Mouse (Mus musculus): Measurements from ENCODE around the gene Eng. TPM values are rescaled to one million over a fixed set of nuclear protein-coding genes. Genes with fewer than 3 reads are reported as not detected.

Gene Eng
- polyA plus RNA-seq, 1 experiment: 31.6 TPM

DNA sequence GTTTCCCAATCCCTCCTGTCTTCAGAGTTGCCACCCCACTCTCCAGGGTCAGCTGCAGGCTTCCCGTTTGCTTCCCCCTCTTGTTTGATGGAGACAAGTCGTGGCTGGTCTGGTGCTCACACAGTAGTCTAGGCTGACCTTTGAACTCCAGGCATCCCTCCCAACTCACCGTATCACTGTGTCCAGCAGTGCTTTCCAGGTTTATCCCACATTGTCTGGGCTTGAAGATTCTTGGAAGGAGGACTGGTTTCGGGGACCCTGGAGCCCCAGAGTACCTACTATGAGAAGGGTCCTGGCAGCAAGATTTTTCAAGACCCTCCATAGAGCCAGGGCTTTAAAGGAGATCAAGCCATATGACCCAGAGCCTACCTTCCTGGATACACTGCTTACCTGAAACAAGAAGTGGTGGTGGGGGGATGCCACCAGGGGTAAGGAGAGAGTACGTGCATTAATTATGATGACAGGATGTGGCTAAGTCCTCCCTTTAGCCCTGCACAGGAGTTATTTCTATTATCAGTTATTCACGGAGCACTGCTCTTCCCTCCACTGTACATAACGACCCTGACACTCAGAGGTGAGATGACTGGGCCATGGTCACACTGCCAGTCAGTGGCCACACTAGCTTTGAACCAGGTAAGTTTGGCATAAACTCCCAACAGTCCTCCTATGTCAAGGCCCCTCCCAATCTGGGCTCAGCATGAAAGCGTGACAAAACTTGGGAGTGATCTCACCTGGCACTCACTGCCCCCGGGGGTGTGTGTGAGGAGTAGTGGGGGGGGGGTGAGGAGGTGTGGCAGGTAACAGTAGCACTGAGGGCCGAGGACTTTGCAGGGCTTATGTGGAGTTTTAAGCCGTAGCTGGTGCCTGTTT, 68.0 kb downstream of the Eng start:
- H3K4me3 ChIP-seq (replicated peaks; ENCODE audit: insufficient read depth, low read depth, low read length): no peak overlapping the region
- H3K27ac ChIP-seq (ENCODE audit: insufficient read depth, low read length): peak overlapping the region; percentile 39
- 62% methylated on average over 11 of the region's 11 CpGs for WGBS
- no peaks in the 10 kb centered on the region for H3K27me3 ChIP-seq (ENCODE audit: control insufficient read depth, insufficient read depth, low read length)
- no peak for TF ChIP-seq CTCF (IDR thresholded peaks at IDR 0.05; ENCODE audit: borderline replicate concordance, insufficient read depth, low read depth, low read length)
- H3K4me1 ChIP-seq (ENCODE audit: control insufficient read depth, insufficient read depth, low read length): peaks cover 2% of the 10 kb centered on the region; the same call in 1 of the 2 replicates
- peak in 1 of 2 experiments; percentile 40 for DNase-seq

DNA sequence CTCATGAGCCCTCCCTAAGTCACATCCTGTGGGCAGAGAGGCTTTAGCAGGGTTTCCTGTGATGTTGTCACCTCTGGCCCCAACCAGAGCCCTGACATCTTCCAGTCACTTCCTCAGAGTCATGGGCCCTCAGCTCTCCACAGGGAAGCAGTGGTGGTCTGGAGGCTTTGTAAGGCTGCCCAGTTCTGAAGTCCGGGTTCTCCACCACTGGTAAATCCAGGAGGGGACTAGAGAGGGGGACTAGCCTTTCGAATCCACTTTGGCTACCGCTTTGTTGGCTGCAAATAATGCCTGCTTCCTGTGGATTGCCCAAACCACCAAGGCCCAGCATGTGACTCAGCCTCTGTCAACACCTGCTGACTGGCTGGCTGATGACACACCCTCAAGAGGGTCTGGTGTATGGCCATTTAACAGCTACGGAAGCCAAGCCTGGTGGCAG, 68.6 kb downstream of the Eng start:
- peaks cover 2% of the 10 kb centered on the region; the same call in 1 of the 2 replicates for H3K4me1 ChIP-seq (ENCODE audit: control insufficient read depth, insufficient read depth, low read length)
- no peak for DNase-seq
- 71% methylated on average over 4 of the region's 4 CpGs for WGBS
- H3K27me3 ChIP-seq (ENCODE audit: control insufficient read depth, insufficient read depth, low read length): no peaks in the 10 kb centered on the region
- TF ChIP-seq POLR2A (IDR thresholded peaks at IDR 0.05; ENCODE audit: borderline replicate concordance, insufficient read depth, low read length): no peak
- TF ChIP-seq CTCF (IDR thresholded peaks at IDR 0.05; ENCODE audit: borderline replicate concordance, insufficient read depth, low read depth, low read length): no peak
- H3K27ac ChIP-seq (ENCODE audit: insufficient read depth, low read length): no peak overlapping the region
- H3K4me3 ChIP-seq (replicated peaks; ENCODE audit: insufficient read depth, low read depth, low read length): no peak overlapping the region

DNA sequence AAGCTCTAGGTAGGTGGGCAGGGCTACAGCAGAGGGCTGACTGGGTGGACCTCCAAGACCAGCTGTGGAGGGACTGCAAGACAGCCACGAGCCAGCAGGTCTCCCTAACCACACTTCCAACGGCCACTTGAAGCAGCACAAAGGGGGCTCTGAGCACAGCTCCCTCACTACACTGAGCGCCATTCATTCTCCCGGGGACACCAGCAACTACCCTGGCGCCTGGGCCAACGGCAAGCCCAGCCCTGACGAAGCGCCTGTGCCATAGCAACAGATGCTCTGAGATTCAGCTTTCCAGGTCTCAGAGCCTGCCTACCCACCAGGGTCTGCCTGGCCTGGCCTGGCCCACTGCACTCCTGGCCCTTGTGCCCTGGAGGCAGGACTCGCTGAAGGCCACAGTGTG, 72.4 kb downstream of the Eng start:
- no peak for DNase-seq
- WGBS: 28% methylated on average over 9 of the region's 9 CpGs
- TF ChIP-seq POLR2A (IDR thresholded peaks at IDR 0.05; ENCODE audit: borderline replicate concordance, insufficient read depth, low read length) (no peak), CTCF (IDR thresholded peaks at IDR 0.05; ENCODE audit: borderline replicate concordance, insufficient read depth, low read depth, low read length) (no peak)
- Histone ChIP-seq H3K4me3 (replicated peaks; ENCODE audit: insufficient read depth, low read depth, low read length) (no peak overlapping the region), H3K4me1 (ENCODE audit: control insufficient read depth, insufficient read depth, low read length) (no peaks in the 10 kb centered on the region; the same call in 1 of the 2 replicates), H3K27ac (ENCODE audit: insufficient read depth, low read length) (no peak overlapping the region), H3K27me3 (ENCODE audit: control insufficient read depth, insufficient read depth, low read length) (no peaks in the 10 kb centered on the region)

DNA sequence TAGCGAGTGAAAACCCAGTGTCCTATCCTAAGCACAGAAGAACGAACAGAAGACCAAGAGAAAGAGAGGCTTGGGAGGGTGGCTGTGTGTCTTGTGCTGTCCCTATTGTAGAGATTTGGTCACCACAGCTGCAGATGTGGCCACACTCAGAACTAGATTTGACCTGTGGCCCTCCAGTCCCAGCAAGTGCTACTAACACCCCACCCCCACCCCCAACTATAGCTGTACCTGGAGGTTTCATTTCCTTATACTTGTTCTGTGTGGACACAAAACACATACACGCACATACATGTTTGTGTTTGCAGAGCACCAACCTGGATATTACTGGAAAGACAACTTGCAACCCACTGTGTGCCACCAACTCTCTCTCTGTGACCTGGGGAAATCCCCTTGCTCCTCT, 73.7 kb downstream of the Eng start:
- H3K27ac ChIP-seq (ENCODE audit: insufficient read depth, low read length): no peak overlapping the region
- H3K4me3 ChIP-seq (replicated peaks; ENCODE audit: insufficient read depth, low read depth, low read length): no peak overlapping the region
- TF ChIP-seq POLR2A (IDR thresholded peaks at IDR 0.05; ENCODE audit: borderline replicate concordance, insufficient read depth, low read length) (no peak), CTCF (IDR thresholded peaks at IDR 0.05; ENCODE audit: borderline replicate concordance, insufficient read depth, low read depth, low read length) (no peak)
- WGBS: 98% methylated on average over 3 of the region's 3 CpGs
- no peaks in the 10 kb centered on the region for H3K27me3 ChIP-seq (ENCODE audit: control insufficient read depth, insufficient read depth, low read length)
- DNase-seq: no peak
- H3K4me1 ChIP-seq (ENCODE audit: control insufficient read depth, insufficient read depth, low read length): no peaks in the 10 kb centered on the region

DNA sequence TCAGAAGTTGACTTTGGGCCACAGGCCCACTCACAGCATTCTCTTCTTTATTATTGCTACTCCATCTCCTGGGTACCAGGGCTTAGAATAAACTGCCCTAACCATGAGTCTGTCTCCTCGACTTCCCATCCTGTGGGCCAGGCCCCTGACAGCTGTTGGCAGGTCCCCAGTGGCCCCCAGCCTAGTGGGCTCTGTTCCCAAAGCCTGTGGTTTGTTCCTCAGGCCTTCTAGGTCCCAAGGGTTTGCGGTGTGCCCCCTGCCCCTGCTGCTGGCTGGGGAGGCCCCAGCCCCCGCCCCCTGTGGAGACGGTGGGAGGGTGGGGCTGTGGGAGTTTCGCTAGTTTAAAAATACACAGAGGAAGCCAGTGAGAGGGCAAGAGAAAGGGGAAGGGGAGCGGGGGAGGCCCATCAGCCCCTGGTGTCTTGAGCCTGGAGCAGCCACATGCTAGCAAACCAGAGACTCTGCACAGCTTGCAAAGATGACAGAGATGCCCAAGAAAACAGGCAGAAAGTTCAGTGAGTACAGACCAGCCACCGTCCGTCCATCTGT, 74.4 kb downstream of the Eng start, which contains the start of gene Sh2d3c:
Gene Sh2d3c, plus strand, starts transcription at position 375 of the 549 bp plus-strand sequence.
- H3K27me3 ChIP-seq (ENCODE audit: control insufficient read depth, insufficient read depth, low read length): no peaks in the 10 kb centered on the region
- DNase-seq: no peak
- H3K4me3 ChIP-seq (replicated peaks; ENCODE audit: insufficient read depth, low read depth, low read length): no peak within 1 kb of the TSS
- TF ChIP-seq POLR2A (IDR thresholded peaks at IDR 0.05; ENCODE audit: borderline replicate concordance, insufficient read depth, low read length) (no peak), CTCF (IDR thresholded peaks at IDR 0.05; ENCODE audit: borderline replicate concordance, insufficient read depth, low read depth, low read length) (no peak)
- no peak within 1 kb of the TSS for H3K27ac ChIP-seq (ENCODE audit: insufficient read depth, low read length)
- WGBS: 33% methylated on average over 8 of the region's 8 CpGs
- no peaks in the 10 kb centered on the region for H3K4me1 ChIP-seq (ENCODE audit: control insufficient read depth, insufficient read depth, low read length)

- whole genome bisulfite sequencing: 71% methylated on average over 6 of the region's 6 CpGs
- Histone ChIP-seq H3K27me3 (ENCODE audit: control insufficient read depth, insufficient read depth, low read length) (no peaks in the 10 kb centered on the region), H3K27ac (ENCODE audit: insufficient read depth, low read length) (no peak overlapping the region), H3K4me3 (replicated peaks; ENCODE audit: insufficient read depth, low read depth, low read length) (no peak overlapping the region), H3K4me1 (ENCODE audit: control insufficient read depth, insufficient read depth, low read length) (no peaks in the 10 kb centered on the region)
- TF ChIP-seq POLR2A (IDR thresholded peaks at IDR 0.05; ENCODE audit: borderline replicate concordance, insufficient read depth, low read length) (no peak), CTCF (IDR thresholded peaks at IDR 0.05; ENCODE audit: borderline replicate concordance, insufficient read depth, low read depth, low read length) (no peak)
- DNase-seq: no peak
Measured at GRCm38 (mm10) chr2:32722046-32722445, 75.7 kb downstream of the Eng start.

DNA sequence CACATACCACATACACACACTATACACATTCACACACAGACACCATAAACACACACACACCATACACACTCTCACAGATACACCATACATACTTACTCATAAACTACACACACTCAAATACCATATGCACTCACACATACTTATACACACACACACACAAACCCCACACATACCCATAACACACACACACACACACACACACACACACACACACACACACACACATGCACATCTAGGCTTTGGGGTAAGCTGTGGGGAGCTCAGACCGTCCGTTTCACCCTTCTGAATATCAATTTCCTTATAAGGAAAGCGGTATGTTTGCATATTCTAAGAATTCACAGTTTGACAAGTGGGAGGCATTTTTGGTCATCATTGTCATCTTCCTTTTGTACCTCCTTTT, 76.2 kb downstream of the Eng start:
- WGBS: 77% methylated on average over 3 of the region's 3 CpGs
- no peak for TF ChIP-seq CTCF (IDR thresholded peaks at IDR 0.05; ENCODE audit: borderline replicate concordance, insufficient read depth, low read depth, low read length)
- no peak for TF ChIP-seq POLR2A (IDR thresholded peaks at IDR 0.05; ENCODE audit: borderline replicate concordance, insufficient read depth, low read length)
- Histone ChIP-seq H3K4me3 (replicated peaks; ENCODE audit: insufficient read depth, low read depth, low read length) (no peak overlapping the region), H3K4me1 (ENCODE audit: control insufficient read depth, insufficient read depth, low read length) (no peaks in the 10 kb centered on the region), H3K27me3 (ENCODE audit: control insufficient read depth, insufficient read depth, low read length) (no peaks in the 10 kb centered on the region), H3K27ac (ENCODE audit: insufficient read depth, low read length) (no peak overlapping the region)
- DNase-seq: no peak

GRCm38 (mm10) chr2:32724149-32724548, 77.8 kb downstream of the Eng start:
- Histone ChIP-seq H3K4me1 (ENCODE audit: control insufficient read depth, insufficient read depth, low read length) (no peaks in the 10 kb centered on the region), H3K27ac (ENCODE audit: insufficient read depth, low read length) (no peak overlapping the region), H3K27me3 (ENCODE audit: control insufficient read depth, insufficient read depth, low read length) (no peaks in the 10 kb centered on the region), H3K4me3 (replicated peaks; ENCODE audit: insufficient read depth, low read depth, low read length) (no peak overlapping the region)
- TF ChIP-seq CTCF (IDR thresholded peaks at IDR 0.05; ENCODE audit: borderline replicate concordance, insufficient read depth, low read depth, low read length) (no peak), POLR2A (IDR thresholded peaks at IDR 0.05; ENCODE audit: borderline replicate concordance, insufficient read depth, low read length) (no peak)
- 91% methylated on average over 4 of the region's 4 CpGs for WGBS
- DNase-seq: no peak
